Mouse (Mus musculus): ENCODE data around the gene Mt2.

Gene Mt2

GRCm38 (mm10) chr8:94199202-94199869 is 26.9 kb downstream of the Mt2 start:
- DNase-seq (ENCODE audit: low read depth, low spot score): peak; percentile 75

- no peak for DNase-seq (ENCODE audit: low read depth, low spot score)
These were observed 31.6 kb downstream of the Mt2 start for GRCm38 (mm10) chr8:94204043-94204442.

DNA sequence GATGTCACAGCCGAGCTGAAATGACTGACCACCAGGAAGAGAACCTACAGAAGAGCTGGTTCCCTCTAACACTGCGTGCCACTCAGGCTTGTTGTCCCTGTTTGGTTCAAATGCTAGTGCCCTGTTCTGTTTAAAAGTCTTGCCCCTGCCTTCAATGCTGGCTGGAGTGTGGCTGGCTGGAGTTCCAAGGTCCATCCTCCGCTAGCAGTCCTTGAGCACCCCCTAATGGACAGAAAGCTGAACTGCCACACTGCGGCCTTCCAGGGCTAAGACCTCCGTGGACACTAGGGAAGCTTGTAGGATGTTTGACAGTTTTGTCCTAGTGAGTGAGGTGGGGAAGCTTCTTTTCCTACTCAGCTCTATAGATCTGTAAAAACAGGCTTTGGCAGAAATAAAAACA is 33.3 kb downstream of the Mt2 start:
- DNase-seq (ENCODE audit: low read depth, low spot score): peak; percentile 71

DNA sequence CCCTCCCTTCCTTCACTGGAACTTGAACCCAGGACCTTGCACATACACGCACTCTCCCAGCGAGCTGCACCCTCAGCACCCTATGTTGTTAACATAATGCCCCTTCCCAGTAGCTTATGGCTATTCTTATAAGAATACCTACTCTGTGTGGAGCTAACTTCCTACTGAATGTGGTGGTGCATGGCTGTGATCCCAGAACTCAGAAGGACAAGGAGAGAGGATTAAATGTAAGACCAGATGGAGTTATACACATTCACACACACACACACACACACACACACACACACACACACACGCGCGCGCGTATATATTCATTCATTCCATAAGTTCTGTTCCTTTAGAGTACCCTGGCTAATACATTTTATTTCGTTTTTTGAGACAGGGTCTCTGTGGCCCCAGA is 33.8 kb downstream of the Mt2 start:
- DNase-seq (ENCODE audit: low read depth, low spot score): no peak

DNA sequence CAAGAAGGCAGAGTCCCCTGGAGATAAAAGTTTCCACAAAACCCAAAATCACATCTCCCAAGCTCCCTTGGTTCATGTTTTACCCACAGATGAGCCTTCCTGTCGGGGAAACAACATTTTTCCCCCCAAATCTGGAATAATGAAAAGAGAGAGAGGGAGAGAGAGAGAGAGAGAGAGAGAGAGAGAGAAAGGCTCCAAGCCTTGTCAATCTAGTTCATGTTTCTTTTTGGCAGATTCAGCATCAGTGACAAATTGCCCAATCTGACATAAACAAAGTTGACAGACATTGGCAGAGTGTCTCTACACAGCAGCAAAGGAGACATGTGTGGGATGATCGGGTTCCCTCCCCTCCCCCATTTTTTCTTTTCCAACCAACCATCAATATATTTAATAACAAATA is 35.0 kb downstream of the Mt2 start:
- no peak for DNase-seq (ENCODE audit: low read depth, low spot score)

GRCm38 (mm10) chr8:94209639-94210038 is 37.2 kb downstream of the Mt2 start:
- no peak for DNase-seq (ENCODE audit: low read depth, low spot score)

DNA sequence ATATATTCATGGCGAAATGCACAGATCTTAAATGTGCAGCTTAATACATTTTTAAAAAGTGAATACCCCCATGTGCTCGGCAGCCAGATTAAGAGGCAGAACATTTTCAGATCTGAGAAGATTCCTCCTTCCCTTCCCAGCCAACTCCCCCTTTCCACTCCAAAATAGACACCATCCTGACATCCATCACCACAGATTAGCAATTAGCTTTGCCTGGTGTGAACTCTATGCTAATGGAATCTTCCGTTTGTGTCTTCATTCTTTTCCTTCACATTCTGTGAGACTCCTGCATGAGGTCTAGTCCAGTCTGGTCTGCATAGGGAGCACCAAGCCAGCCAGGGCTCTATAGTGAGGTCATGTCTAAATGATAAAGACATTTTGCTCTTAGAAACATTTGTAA is 37.8 kb downstream of the Mt2 start:
- DNase-seq (ENCODE audit: low read depth, low spot score): no peak

DNA sequence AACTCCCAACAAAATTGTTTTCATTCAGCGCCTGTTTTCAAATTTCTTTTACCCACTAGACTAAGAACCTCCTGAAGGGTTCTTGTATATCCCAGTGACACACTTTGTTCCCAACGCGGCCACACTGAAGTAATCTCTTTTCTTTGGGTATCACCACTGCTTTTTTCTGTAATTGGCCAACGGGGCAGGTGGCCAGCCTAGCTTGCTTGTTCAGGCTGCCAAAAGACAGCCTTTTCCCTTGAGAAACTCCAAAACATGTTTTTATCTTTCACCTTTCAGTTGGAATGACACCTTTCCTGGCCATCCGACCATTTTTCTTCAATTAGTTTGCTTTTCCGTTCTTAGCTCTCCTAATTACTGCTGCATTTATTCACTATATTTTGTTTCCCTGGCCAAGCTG is 41.4 kb downstream of the Mt2 start:
- DNase-seq (ENCODE audit: low read depth, low spot score): no peak

DNA sequence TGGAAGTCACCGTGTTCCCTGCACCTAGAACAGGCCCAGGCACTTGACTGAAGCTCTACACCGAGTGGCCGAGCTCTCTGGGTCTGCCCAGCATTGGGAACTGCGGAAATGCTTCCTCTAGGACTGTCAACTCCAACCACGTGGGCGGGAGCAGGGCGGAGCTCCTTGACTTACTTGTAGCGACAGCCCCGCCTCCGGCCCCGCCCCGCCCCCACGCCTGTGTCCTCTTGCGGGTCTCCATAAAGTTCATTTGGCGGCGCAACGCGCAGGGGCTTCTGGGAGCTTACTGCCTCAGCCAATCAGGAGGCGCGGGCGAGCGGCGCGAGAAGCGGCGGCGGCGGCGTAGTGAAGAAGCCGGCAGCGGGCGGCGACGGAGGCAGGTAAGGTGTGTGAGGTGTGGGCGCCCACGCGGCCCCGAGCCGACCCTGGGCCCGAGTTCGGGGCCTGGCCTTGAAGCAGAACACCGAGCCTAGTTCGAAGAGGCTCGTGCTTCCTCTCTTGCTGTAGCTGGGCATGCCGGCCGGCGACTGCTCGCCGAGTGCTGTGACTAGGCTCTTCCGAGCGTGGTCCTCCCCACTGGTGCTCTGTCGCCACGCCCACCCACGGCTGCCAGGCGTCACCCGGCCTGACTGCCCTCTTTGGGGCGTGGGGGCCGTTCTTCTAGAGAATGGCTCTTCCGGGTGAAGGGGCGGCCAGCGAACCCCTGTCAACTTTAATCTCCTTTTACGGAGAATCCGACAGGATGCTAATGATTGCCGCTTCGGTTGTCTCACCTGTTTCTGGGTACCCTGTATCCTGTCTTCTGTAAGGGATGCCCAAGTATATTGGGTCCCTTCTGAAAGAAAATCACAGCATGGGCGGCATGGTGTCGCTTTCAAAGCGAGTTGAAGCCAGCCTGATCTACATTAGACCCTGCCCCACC is 42.0 kb downstream of the Mt2 start, which contains the start of gene Nup93:
Gene Nup93 (plus strand): TSS at position 313 of the 922 bp plus-strand sequence.
- peak; percentile 98 for DNase-seq (ENCODE audit: low read depth, low spot score)

Measured in A20 (cell line).